ENCODE assay signal across 8 mouse cellular contexts in the genomic region with DNA sequence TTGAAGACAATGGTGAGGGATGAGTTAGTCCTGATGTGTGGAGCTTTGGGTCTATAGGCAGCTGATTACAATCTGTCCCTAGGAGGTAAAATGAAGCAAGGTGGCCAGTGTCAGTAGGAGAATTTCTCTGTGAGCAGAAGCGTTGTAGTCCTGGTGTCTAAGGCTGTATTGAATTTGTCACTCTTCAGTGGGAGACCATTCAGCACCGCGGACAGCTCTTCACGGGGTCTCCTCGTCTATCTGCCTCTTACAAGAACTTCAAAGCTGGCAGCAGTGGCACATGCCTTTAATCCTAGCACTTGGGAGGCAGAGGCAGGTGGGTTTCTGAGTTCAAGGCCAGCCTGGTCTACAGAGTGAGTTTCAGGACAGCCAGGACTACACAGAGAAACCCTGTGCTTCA.
DNase-seq lines count a peak whose midpoint lies in the region; ATAC-seq and TF ChIP-seq lines count a peak whose summit lies in the region.
"Not testable (repeated sequence)": the region's sequence is repeated elsewhere in the genome, so short reads cannot be mapped to it uniquely, and the experiment has no call there.

No protein-coding gene starts in this region.

- DNase-seq in 416B (ENCODE audit: low read depth) (peak; percentile 3), WW6 (ENCODE audit: low read depth, low spot score) (peak; percentile 29)
- DNase-seq in c-Kit-positive CD71-positive TER-119-positive erythroid progenitor cells, embryonic 14.5 days (ENCODE audit: low spot score), result peak; percentile 8
- DNase-seq in forebrain, embryonic 11.5 days (ENCODE audit: low spot score), result peak; percentile 82
- DNase-seq in hindbrain, embryonic 11.5 days (ENCODE audit: low spot score), result peak; percentile 73
- DNase-seq in limb, embryonic 11.5 days (ENCODE audit: low spot score), result peak; percentile 89
- DNase-seq in stomach, postnatal 0 days (ENCODE audit: low spot score), result peak; percentile 45

- not testable (repeated sequence) for H3K9me3 ChIP-seq in forebrain, embryonic 11.5 days (ENCODE audit: control insufficient read depth, low read length); hindbrain, embryonic 11.5 days (ENCODE audit: control insufficient read depth, low read length); limb, embryonic 11.5 days (ENCODE audit: control insufficient read depth, low read length); stomach, postnatal 0 days (ENCODE audit: control insufficient read depth, low read length)

- H3K4me2 ChIP-seq in forebrain, embryonic 11.5 days (ENCODE audit: low read depth, low read length, severe bottlenecking); hindbrain, embryonic 11.5 days (replicated peaks; ENCODE audit: low read depth, low read length); limb, embryonic 11.5 days (ENCODE audit: low read depth, severe bottlenecking); stomach, postnatal 0 days (replicated peaks; ENCODE audit: low read depth): not testable (repeated sequence)

- H3K4me3 ChIP-seq in forebrain, embryonic 11.5 days (ENCODE audit: low read depth, low read length); hindbrain, embryonic 11.5 days (ENCODE audit: low read depth, low read length); limb, embryonic 11.5 days (ENCODE audit: low read depth, low read length); stomach, postnatal 0 days (ENCODE audit: low read depth, low read length): not testable (repeated sequence)

- H3K27ac ChIP-seq in forebrain, embryonic 11.5 days (ENCODE audit: low read depth, low read length); hindbrain, embryonic 11.5 days (ENCODE audit: low read depth, low read length); limb, embryonic 11.5 days (replicated peaks; ENCODE audit: low read depth, low read length); stomach, postnatal 0 days (replicated peaks): not testable (repeated sequence)

- H3K36me3 ChIP-seq in forebrain, embryonic 11.5 days (ENCODE audit: control insufficient read depth, insufficient read depth, low read length); hindbrain, embryonic 11.5 days (ENCODE audit: control insufficient read depth, insufficient read depth, low read length); limb, embryonic 11.5 days (ENCODE audit: control insufficient read depth, insufficient read depth, low read length); stomach, postnatal 0 days (ENCODE audit: control insufficient read depth, insufficient read depth, low read length): not testable (repeated sequence)

- ATAC-seq in forebrain, embryonic 11.5 days (replicated peaks; ENCODE audit: low FRiP score); hindbrain, embryonic 11.5 days (ENCODE audit: low FRiP score); limb, embryonic 11.5 days (ENCODE audit: insufficient number of reproducible peaks, low FRiP score, low TSS enrichment, low read depth); stomach, postnatal 0 days (ENCODE audit: low FRiP score, low TSS enrichment): not testable (repeated sequence)
- ATAC-seq in megakaryocyte progenitor cell, adult 5-6 weeks (replicated peaks; ENCODE audit: poor library complexity), result 0 out of 2 replicates have a peak, but pooled peaks have one; percentile 44

- TF ChIP-seq EP300 in stomach, postnatal 0 days (optimal IDR thresholded peaks at IDR 0.05), result not testable (repeated sequence)

- peaks cover 10% of the 10 kb centered on the region; the same call in 1 of the 2 replicates for H3K4me1 ChIP-seq in forebrain, embryonic 11.5 days (replicated peaks; ENCODE audit: control insufficient read depth, insufficient read depth, low read length)
- H3K4me1 ChIP-seq in hindbrain, embryonic 11.5 days (replicated peaks; ENCODE audit: control insufficient read depth, insufficient read depth, low read length); limb, embryonic 11.5 days (ENCODE audit: control insufficient read depth, insufficient read depth, low read length); stomach, postnatal 0 days (replicated peaks; ENCODE audit: control insufficient read depth, insufficient read depth): not testable (repeated sequence)

- WGBS in forebrain, embryonic 11.5 days, result 18% methylated on average over 5 of the region's 5 CpGs
- WGBS in hindbrain, embryonic 11.5 days, result 13% methylated on average over 5 of the region's 5 CpGs
- WGBS in limb, embryonic 11.5 days, result 16% methylated on average over 5 of the region's 5 CpGs
- WGBS in stomach, postnatal 0 days, result 14% methylated on average over 5 of the region's 5 CpGs

- not testable (repeated sequence) for H3K9ac ChIP-seq in forebrain, embryonic 11.5 days (ENCODE audit: low read length); hindbrain, embryonic 11.5 days (ENCODE audit: low read depth, low read length); limb, embryonic 11.5 days (ENCODE audit: low read length); stomach, postnatal 0 days (ENCODE audit: low read length)

- not testable (repeated sequence) for TF ChIP-seq CTCF in stomach, postnatal 0 days (IDR thresholded peaks at IDR 0.05; ENCODE audit: low read depth)

- H3K27me3 ChIP-seq in forebrain, embryonic 11.5 days (ENCODE audit: control insufficient read depth, insufficient read depth, low read length); hindbrain, embryonic 11.5 days (ENCODE audit: control insufficient read depth, insufficient read depth, low read length); limb, embryonic 11.5 days (ENCODE audit: control insufficient read depth, insufficient read depth, low read length); stomach, postnatal 0 days (ENCODE audit: control insufficient read depth, insufficient read depth, low read length): not testable (repeated sequence)

Comparison
In these comparisons a context has a peak if more than half of its experiments do, and no peak if none do; other contexts are left out.
1. DNase-seq: peak in every context shown above with its lines; median percentile 89 in limb, embryonic 11.5 days; 82 in forebrain, embryonic 11.5 days; 73 in hindbrain, embryonic 11.5 days; 45 in stomach, postnatal 0 days; 29 in WW6; 8 in c-Kit-positive CD71-positive TER-119-positive erythroid progenitor cells, embryonic 14.5 days; 3 in 416B.